ENCODE assay signal across 24 mouse cellular contexts in the genomic region with DNA sequence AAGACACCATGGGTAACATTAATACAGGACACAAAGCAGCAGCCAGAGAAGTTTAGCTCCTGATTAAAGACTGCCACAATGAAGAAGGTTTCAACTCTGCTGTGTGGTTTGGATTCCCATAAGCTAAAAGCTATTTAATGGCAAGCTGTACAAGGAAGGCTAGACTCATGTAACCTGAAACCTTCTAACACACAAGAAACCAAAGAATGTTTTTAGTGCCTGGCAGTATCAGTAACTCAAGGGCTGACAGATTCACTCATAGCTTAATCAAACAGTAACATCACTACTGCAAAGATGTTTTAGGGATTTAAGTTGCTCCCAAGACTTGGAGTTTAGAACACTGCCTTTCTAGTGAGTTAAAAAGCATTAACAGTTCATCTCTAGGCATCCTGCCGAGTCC.
"Had no signal": no experiment of that assay in that cellular context is flagged by ENCODE, and none has a peak within 500 bp of the region (broad histone marks: within the 10 kb centered on the region; RNA-seq: fewer than 3 reads in every experiment).

No protein-coding gene starts in this region.

- H3K27me3 ChIP-seq: limb, embryonic 13.5 days; liver, embryonic 12.5 days; liver, embryonic 15.5 days; lung, embryonic 15.5 days; midbrain, embryonic 12.5 days; midbrain, embryonic 15.5 days; neural tube, embryonic 12.5 days; neural tube, embryonic 15.5 days had no signal

- DNase-seq: kidney, adult 11 months; kidney, adult 9 months; kidney, postnatal 36 days; layer of hippocampus, postnatal 36 days; liver; lung, adult 18-20 months; lung, postnatal 14 days; lung, postnatal 4 days; right cerebral cortex, adult 18-20 months; right cerebral cortex, postnatal 14 days; right cerebral cortex, postnatal 4 days; thymus, adult 2 months; thymus, postnatal 14 days; thymus, postnatal 4 days had no signal

- H3K27ac ChIP-seq: left cerebral cortex, adult 2 months; limb, embryonic 13.5 days; liver, embryonic 12.5 days; liver, embryonic 15.5 days; lung, embryonic 15.5 days; midbrain, embryonic 12.5 days; midbrain, embryonic 15.5 days; neural tube, embryonic 12.5 days; neural tube, embryonic 15.5 days; stomach, postnatal 0 days had no signal

- H3K4me3 ChIP-seq: left cerebral cortex, adult 2 months; limb, embryonic 13.5 days; liver, embryonic 12.5 days; liver, embryonic 15.5 days; lung, embryonic 15.5 days; midbrain, embryonic 12.5 days; midbrain, embryonic 15.5 days; neural tube, embryonic 12.5 days; neural tube, embryonic 15.5 days had no signal

- ATAC-seq: liver, embryonic 12.5 days; midbrain, embryonic 15.5 days had no signal

- H3K9me3 ChIP-seq: limb, embryonic 13.5 days; liver, embryonic 12.5 days; liver, embryonic 15.5 days; lung, embryonic 15.5 days; midbrain, embryonic 12.5 days; midbrain, embryonic 15.5 days; neural tube, embryonic 12.5 days; neural tube, embryonic 15.5 days had no signal

- H3K4me2 ChIP-seq: limb, embryonic 13.5 days; liver, embryonic 12.5 days; liver, embryonic 15.5 days; lung, embryonic 15.5 days; midbrain, embryonic 12.5 days; midbrain, embryonic 15.5 days; neural tube, embryonic 12.5 days; neural tube, embryonic 15.5 days had no signal

- H3K9ac ChIP-seq: limb, embryonic 13.5 days; liver, embryonic 12.5 days; liver, embryonic 15.5 days; lung, embryonic 15.5 days; midbrain, embryonic 12.5 days; midbrain, embryonic 15.5 days; neural tube, embryonic 12.5 days; neural tube, embryonic 15.5 days had no signal

- H3K4me1 ChIP-seq: liver, embryonic 12.5 days; liver, embryonic 15.5 days; lung, embryonic 15.5 days; midbrain, embryonic 12.5 days; midbrain, embryonic 15.5 days; neural tube, embryonic 12.5 days had no signal
